Mouse (Mus musculus): Measurements from ENCODE around the gene Olfr1094. TPM values are rescaled to one million over a fixed set of nuclear protein-coding genes. Genes with fewer than 3 reads are reported as not detected.

Gene Olfr1094
- polyA plus RNA-seq (2012; ENCODE audit: insufficient read depth, insufficient read length, missing spikeins), result not detected in 2 replicates

DNA sequence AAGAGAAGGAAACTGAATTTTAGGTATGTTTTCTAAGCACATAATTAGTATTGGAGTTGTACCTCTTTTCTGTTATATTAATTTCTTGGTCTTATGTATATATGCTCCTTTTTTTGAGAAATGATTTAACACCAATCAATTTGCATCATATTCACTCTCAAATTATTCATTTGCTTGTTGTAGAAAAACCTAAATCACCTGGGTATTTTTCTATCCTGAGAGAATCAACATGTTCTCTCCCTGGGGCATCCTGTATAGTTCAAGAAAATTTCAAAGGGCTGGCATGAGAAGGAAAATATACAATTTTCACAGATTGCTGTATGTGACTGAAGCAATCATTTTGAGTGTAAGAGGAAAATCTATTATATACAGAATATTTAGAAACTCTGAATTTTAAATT is at the start of gene Olfr1094:
TSS of gene Olfr1094 (plus strand) at position 301 of the 400 bp plus-strand sequence.
- no peak within 1 kb of the TSS for H3K27ac ChIP-seq (replicated peaks; ENCODE audit: low read depth, low read length)

DNA sequence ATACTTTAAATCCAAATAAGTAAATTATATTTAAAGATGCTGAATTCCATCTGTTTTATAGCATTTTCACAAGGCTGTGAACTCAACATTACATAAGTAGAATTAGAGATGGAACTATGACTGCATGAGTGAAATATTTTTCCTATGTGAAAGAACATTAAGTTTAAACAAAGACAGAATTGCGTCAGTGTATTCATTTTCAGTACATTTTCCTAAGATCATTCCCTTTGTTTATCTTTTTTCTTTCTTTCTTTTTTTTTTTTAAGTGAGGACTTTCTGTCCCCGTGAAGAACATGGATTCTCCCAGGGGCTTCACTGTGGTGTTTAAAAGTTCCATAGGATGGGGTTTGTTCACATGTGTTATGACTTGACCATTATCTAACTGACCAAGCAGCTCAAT is 42.3 kb upstream of the Olfr1094 start, which contains the start of gene Olfr1093:
TSS of gene Olfr1093 (plus strand) at position 301 of the 400 bp plus-strand sequence.
- Histone ChIP-seq H3K4me1 (ENCODE audit: control insufficient read depth, insufficient read depth, insufficient read length, low read length) (no peaks in the 10 kb centered on the region), H3K27ac (replicated peaks; ENCODE audit: low read depth, low read length) (no peak within 1 kb of the TSS), H3K4me3 (ENCODE audit: insufficient read depth, low read depth, low read length) (no peak within 1 kb of the TSS)

More for the DNA sequence above, at the start of gene Olfr1094:
- no peak within 1 kb of the TSS for H3K4me3 ChIP-seq (ENCODE audit: insufficient read depth, low read depth, low read length)
- H3K4me1 ChIP-seq (ENCODE audit: control insufficient read depth, insufficient read depth, insufficient read length, low read length), result no peaks in the 10 kb centered on the region

DNA sequence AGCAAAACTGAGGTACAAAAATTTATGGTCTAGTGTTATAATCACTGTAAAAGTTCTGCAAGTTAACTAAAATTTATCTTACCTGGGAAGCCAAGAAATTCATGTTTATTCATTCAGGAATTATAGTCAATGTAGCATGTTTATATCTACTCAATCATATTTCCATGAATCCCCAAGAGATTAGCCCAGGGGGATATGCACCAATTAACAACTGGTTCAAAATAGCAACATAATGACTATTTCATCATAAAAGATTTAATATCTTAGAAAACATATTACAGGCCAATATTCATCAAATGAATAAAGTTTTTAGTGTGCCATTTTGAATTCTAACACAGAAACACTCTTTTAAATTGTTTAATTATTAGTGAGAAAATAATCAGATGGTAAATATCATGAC is 14.5 kb upstream of the Olfr1094 start, which contains the start of gene Olfr141:
TSS of gene Olfr141 (minus strand) at position 101 of the 400 bp plus-strand sequence.
- Histone ChIP-seq H3K27ac (replicated peaks; ENCODE audit: low read depth, low read length) (no peak within 1 kb of the TSS), H3K4me1 (ENCODE audit: control insufficient read depth, insufficient read depth, insufficient read length, low read length) (no peaks in the 10 kb centered on the region), H3K4me3 (ENCODE audit: insufficient read depth, low read depth, low read length) (no peak within 1 kb of the TSS)

DNA sequence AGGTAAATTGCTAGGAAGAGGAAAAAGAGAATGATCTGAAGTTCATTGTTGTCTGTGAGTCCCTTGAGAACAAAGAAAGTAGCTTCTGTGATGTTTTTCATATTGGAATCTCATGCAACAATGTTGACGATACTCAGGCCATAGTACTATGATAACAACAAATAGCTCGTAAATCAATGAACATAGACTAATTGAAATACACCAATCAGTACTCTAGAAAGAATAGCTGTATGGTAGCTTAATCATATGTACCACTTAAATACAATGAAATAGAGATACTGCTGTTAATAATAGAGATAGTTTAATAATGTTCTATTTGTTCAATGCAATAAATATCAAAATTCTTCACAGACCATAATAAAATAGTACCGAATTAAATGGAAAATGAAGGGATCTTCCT is 27.1 kb downstream of the Olfr1094 start, which contains the start of gene Olfr1095:
TSS of gene Olfr1095 (minus strand) at position 101 of the 400 bp plus-strand sequence.
- H3K27ac ChIP-seq (replicated peaks; ENCODE audit: low read depth, low read length), result no peak within 1 kb of the TSS
- no peak within 1 kb of the TSS for H3K4me3 ChIP-seq (ENCODE audit: insufficient read depth, low read depth, low read length)
- H3K4me1 ChIP-seq (ENCODE audit: control insufficient read depth, insufficient read depth, insufficient read length, low read length), result no peaks in the 10 kb centered on the region

DNA sequence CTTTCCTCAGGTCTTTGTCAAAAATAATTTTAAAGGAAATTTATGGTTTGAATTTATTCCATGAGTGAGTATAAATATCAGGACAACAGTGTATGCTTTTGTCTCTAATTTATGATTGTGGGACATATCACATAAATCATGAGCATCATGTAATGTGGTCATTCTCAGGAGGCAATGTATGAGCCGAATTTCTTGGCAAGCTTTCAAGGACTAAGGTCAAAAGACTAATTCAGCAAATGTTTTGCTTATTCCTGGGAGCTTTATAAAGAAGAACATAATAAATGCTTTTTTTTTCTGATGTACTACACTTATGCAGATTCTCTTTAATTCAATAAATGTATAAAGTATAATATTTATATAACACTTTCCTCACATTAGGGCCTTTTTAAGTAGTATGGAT is 50.2 kb downstream of the Olfr1094 start, which contains the start of gene Gm13723:
TSS of gene Gm13723 (minus strand) at position 101 of the 400 bp plus-strand sequence.
- H3K4me1 ChIP-seq (ENCODE audit: control insufficient read depth, insufficient read depth, insufficient read length, low read length), result no peaks in the 10 kb centered on the region
- H3K4me3 ChIP-seq (ENCODE audit: insufficient read depth, low read depth, low read length), result no peak within 1 kb of the TSS

More for the DNA sequence above, 50.2 kb downstream of the Olfr1094 start, which contains the start of gene Gm13723:
- H3K27ac ChIP-seq (replicated peaks; ENCODE audit: low read depth, low read length), result no peak within 1 kb of the TSS

Other genes with a start within 250 kb of the Olfr1094 start
- gene Olfr1082, start 225.7 kb upstream of the Olfr1094 start, polyA plus RNA-seq (2012; ENCODE audit: insufficient read depth, insufficient read length, missing spikeins), result not detected in 2 replicates
- not detected in 2 replicates for gene Olfr1084, start 184.9 kb upstream of the Olfr1094 start, polyA plus RNA-seq (2012; ENCODE audit: insufficient read depth, insufficient read length, missing spikeins)
- not detected in 2 replicates for gene Olfr1085, start 162.6 kb upstream of the Olfr1094 start, polyA plus RNA-seq (2012; ENCODE audit: insufficient read depth, insufficient read length, missing spikeins)
- gene Olfr1086, start 144.6 kb upstream of the Olfr1094 start, polyA plus RNA-seq (2012; ENCODE audit: insufficient read depth, insufficient read length, missing spikeins), result not detected in 2 replicates
- gene Olfr1087, start 126.3 kb upstream of the Olfr1094 start, polyA plus RNA-seq (2012; ENCODE audit: insufficient read depth, insufficient read length, missing spikeins), result not detected in 2 replicates
- not detected in 2 replicates for gene Olfr1089, start 91.0 kb upstream of the Olfr1094 start, polyA plus RNA-seq (2012; ENCODE audit: insufficient read depth, insufficient read length, missing spikeins)
- not detected in 2 replicates for gene Olfr1090, start 65.7 kb upstream of the Olfr1094 start, polyA plus RNA-seq (2012; ENCODE audit: insufficient read depth, insufficient read length, missing spikeins)
- not detected in 2 replicates for gene Olfr1093, start 42.2 kb upstream of the Olfr1094 start, polyA plus RNA-seq (2012; ENCODE audit: insufficient read depth, insufficient read length, missing spikeins)
- gene Olfr141, start 14.6 kb upstream of the Olfr1094 start, polyA plus RNA-seq (2012; ENCODE audit: insufficient read depth, insufficient read length, missing spikeins), result not detected in 2 replicates
- gene Olfr1095, start 27.0 kb downstream of the Olfr1094 start, polyA plus RNA-seq (2012; ENCODE audit: insufficient read depth, insufficient read length, missing spikeins), result not detected in 2 replicates
- gene Gm13723, start 50.1 kb downstream of the Olfr1094 start, polyA plus RNA-seq (2012; ENCODE audit: insufficient read depth, insufficient read length, missing spikeins), result not detected in 2 replicates
- not detected in 2 replicates for gene Olfr1097, start 67.6 kb downstream of the Olfr1094 start, polyA plus RNA-seq (2012; ENCODE audit: insufficient read depth, insufficient read length, missing spikeins)
- not detected in 2 replicates for gene Olfr1098, start 99.9 kb downstream of the Olfr1094 start, polyA plus RNA-seq (2012; ENCODE audit: insufficient read depth, insufficient read length, missing spikeins)
- not detected in 2 replicates for gene Olfr1099, start 136.0 kb downstream of the Olfr1094 start, polyA plus RNA-seq (2012; ENCODE audit: insufficient read depth, insufficient read length, missing spikeins)
- not detected in 2 replicates for gene Olfr1100, start 155.3 kb downstream of the Olfr1094 start, polyA plus RNA-seq (2012; ENCODE audit: insufficient read depth, insufficient read length, missing spikeins)
- not detected in 2 replicates for gene Olfr1101, start 166.6 kb downstream of the Olfr1094 start, polyA plus RNA-seq (2012; ENCODE audit: insufficient read depth, insufficient read length, missing spikeins)
- not detected in 2 replicates for gene Olfr1102, start 173.7 kb downstream of the Olfr1094 start, polyA plus RNA-seq (2012; ENCODE audit: insufficient read depth, insufficient read length, missing spikeins)
- gene Olfr1104, start 202.4 kb downstream of the Olfr1094 start, polyA plus RNA-seq (2012; ENCODE audit: insufficient read depth, insufficient read length, missing spikeins), result not detected in 2 replicates
- gene Olfr1105, start 211.9 kb downstream of the Olfr1094 start, polyA plus RNA-seq (2012; ENCODE audit: insufficient read depth, insufficient read length, missing spikeins), result not detected in 2 replicates
- not detected in 2 replicates for gene Olfr1106, start 227.6 kb downstream of the Olfr1094 start, polyA plus RNA-seq (2012; ENCODE audit: insufficient read depth, insufficient read length, missing spikeins)